Mouse (Mus musculus): ENCODE data around the gene Lcp2. TPM values are rescaled to one million over a fixed set of nuclear protein-coding genes. Genes with fewer than 3 reads are reported as not detected.
A peak's percentile ranks its signal among the peaks of the same experiment; 100 is the strongest.
"Not testable (repeated sequence)": the region's sequence is repeated elsewhere in the genome, so short reads cannot be mapped to it uniquely, and the experiment has no call there.

Lcp2 gene
- polyA plus RNA-seq, 1 experiment = 3.1 TPM

GRCm38 (mm10) chr11:34113760-34114159, 67.0 kb downstream of the Lcp2 start:
- TF ChIP-seq POLR2A (IDR thresholded peaks at IDR 0.05; ENCODE audit: low read depth, low read length) (no peak), CTCF (conservative IDR thresholded peaks at IDR 0.05; ENCODE audit: insufficient read depth, insufficient read length, low read depth, low read length) (no peak)
- 67% methylated on average over 2 of the region's 2 CpGs for WGBS
- no peak for DNase-seq
- H3K36me3 ChIP-seq (ENCODE audit: control insufficient read depth, insufficient read depth, low read length) = no peaks in the 10 kb centered on the region
- no peaks in the 10 kb centered on the region for H3K27me3 ChIP-seq (replicated peaks; ENCODE audit: control insufficient read depth, insufficient read depth, low read length)
- H3K4me1 ChIP-seq (ENCODE audit: control insufficient read depth, insufficient read depth, low read length) = no peaks in the 10 kb centered on the region
- no peak overlapping the region for H3K4me3 ChIP-seq (ENCODE audit: insufficient read depth, low read depth, low read length)
- H3K27ac ChIP-seq (ENCODE audit: insufficient read depth, low read depth, low read length) = no peak overlapping the region

GRCm38 (mm10) chr11:34116572-34117135, 69.9 kb downstream of the Lcp2 start:
- TF ChIP-seq POLR2A (IDR thresholded peaks at IDR 0.05; ENCODE audit: low read depth, low read length) = no peak
- no peak for TF ChIP-seq CTCF (conservative IDR thresholded peaks at IDR 0.05; ENCODE audit: insufficient read depth, insufficient read length, low read depth, low read length)
- 41% methylated on average over 2 of the region's 2 CpGs for WGBS
- H3K36me3 ChIP-seq (ENCODE audit: control insufficient read depth, insufficient read depth, low read length) = no peaks in the 10 kb centered on the region
- no peaks in the 10 kb centered on the region for H3K4me1 ChIP-seq (ENCODE audit: control insufficient read depth, insufficient read depth, low read length)
- no peak overlapping the region for H3K27ac ChIP-seq (ENCODE audit: insufficient read depth, low read depth, low read length)
- peak; percentile 14 for DNase-seq
- H3K27me3 ChIP-seq (replicated peaks; ENCODE audit: control insufficient read depth, insufficient read depth, low read length) = no peaks in the 10 kb centered on the region
- H3K4me3 ChIP-seq (ENCODE audit: insufficient read depth, low read depth, low read length) = no peak overlapping the region

GRCm38 (mm10) chr11:34117581-34117980, 70.9 kb downstream of the Lcp2 start:
- no peak for DNase-seq
- Histone ChIP-seq H3K36me3 (ENCODE audit: control insufficient read depth, insufficient read depth, low read length) (no peaks in the 10 kb centered on the region), H3K27me3 (replicated peaks; ENCODE audit: control insufficient read depth, insufficient read depth, low read length) (no peaks in the 10 kb centered on the region), H3K4me1 (ENCODE audit: control insufficient read depth, insufficient read depth, low read length) (no peaks in the 10 kb centered on the region), H3K27ac (ENCODE audit: insufficient read depth, low read depth, low read length) (no peak overlapping the region), H3K4me3 (ENCODE audit: insufficient read depth, low read depth, low read length) (no peak overlapping the region)
- TF ChIP-seq CTCF (conservative IDR thresholded peaks at IDR 0.05; ENCODE audit: insufficient read depth, insufficient read length, low read depth, low read length) = no peak
- WGBS = 82% methylated on average over 3 of the region's 3 CpGs

GRCm38 (mm10) chr11:34118319-34118718, 71.6 kb downstream of the Lcp2 start:
- Histone ChIP-seq H3K36me3 (ENCODE audit: control insufficient read depth, insufficient read depth, low read length) (no peaks in the 10 kb centered on the region), H3K4me1 (ENCODE audit: control insufficient read depth, insufficient read depth, low read length) (no peaks in the 10 kb centered on the region), H3K27ac (ENCODE audit: insufficient read depth, low read depth, low read length) (no peak overlapping the region), H3K27me3 (replicated peaks; ENCODE audit: control insufficient read depth, insufficient read depth, low read length) (no peaks in the 10 kb centered on the region), H3K4me3 (ENCODE audit: insufficient read depth, low read depth, low read length) (no peak overlapping the region)
- TF ChIP-seq CTCF (conservative IDR thresholded peaks at IDR 0.05; ENCODE audit: insufficient read depth, insufficient read length, low read depth, low read length) (no peak), POLR2A (IDR thresholded peaks at IDR 0.05; ENCODE audit: low read depth, low read length) (no peak)
- DNase-seq = no peak
- 50% methylated on average over 3 of the region's 3 CpGs for WGBS

- Histone ChIP-seq H3K4me3 (ENCODE audit: insufficient read depth, low read depth, low read length) (no peak overlapping the region), H3K27me3 (replicated peaks; ENCODE audit: control insufficient read depth, insufficient read depth, low read length) (no peaks in the 10 kb centered on the region), H3K27ac (ENCODE audit: insufficient read depth, low read depth, low read length) (no peak overlapping the region), H3K36me3 (ENCODE audit: control insufficient read depth, insufficient read depth, low read length) (no peaks in the 10 kb centered on the region), H3K4me1 (ENCODE audit: control insufficient read depth, insufficient read depth, low read length) (no peaks in the 10 kb centered on the region)
- peak; percentile 29 for DNase-seq
- 22% methylated on average over 2 of the region's 2 CpGs for WGBS
- TF ChIP-seq CTCF (conservative IDR thresholded peaks at IDR 0.05; ENCODE audit: insufficient read depth, insufficient read length, low read depth, low read length) (peak; percentile 47), POLR2A (IDR thresholded peaks at IDR 0.05; ENCODE audit: low read depth, low read length) (no peak)
Measured at GRCm38 (mm10) chr11:34123147-34123546, 76.4 kb downstream of the Lcp2 start.

- 21% methylated on average over 7 of the region's 7 CpGs for WGBS
- Histone ChIP-seq H3K4me3 (ENCODE audit: insufficient read depth, low read depth, low read length) (no peak overlapping the region), H3K27ac (ENCODE audit: insufficient read depth, low read depth, low read length) (no peak overlapping the region), H3K4me1 (ENCODE audit: control insufficient read depth, insufficient read depth, low read length) (no peaks in the 10 kb centered on the region), H3K27me3 (replicated peaks; ENCODE audit: control insufficient read depth, insufficient read depth, low read length) (no peaks in the 10 kb centered on the region), H3K36me3 (ENCODE audit: control insufficient read depth, insufficient read depth, low read length) (no peaks in the 10 kb centered on the region)
- TF ChIP-seq CTCF (conservative IDR thresholded peaks at IDR 0.05; ENCODE audit: insufficient read depth, insufficient read length, low read depth, low read length) = no peak
- TF ChIP-seq POLR2A (IDR thresholded peaks at IDR 0.05; ENCODE audit: low read depth, low read length) = no peak
- DNase-seq = no peak
Measured at GRCm38 (mm10) chr11:34124852-34125251, 78.1 kb downstream of the Lcp2 start.

GRCm38 (mm10) chr11:34125727-34126126, 79.0 kb downstream of the Lcp2 start:
- not testable (repeated sequence) for H3K27me3 ChIP-seq (replicated peaks; ENCODE audit: control insufficient read depth, insufficient read depth, low read length); DNase-seq; H3K4me3 ChIP-seq (ENCODE audit: insufficient read depth, low read depth, low read length); H3K4me1 ChIP-seq (ENCODE audit: control insufficient read depth, insufficient read depth, low read length); H3K36me3 ChIP-seq (ENCODE audit: control insufficient read depth, insufficient read depth, low read length); H3K27ac ChIP-seq (ENCODE audit: insufficient read depth, low read depth, low read length)
- WGBS = 71% methylated on average over 3 of the region's 3 CpGs

- H3K36me3 ChIP-seq (ENCODE audit: control insufficient read depth, insufficient read depth, low read length) = no peaks in the 10 kb centered on the region
- DNase-seq = no peak
- no peaks in the 10 kb centered on the region for H3K27me3 ChIP-seq (replicated peaks; ENCODE audit: control insufficient read depth, insufficient read depth, low read length)
- no peaks in the 10 kb centered on the region for H3K4me1 ChIP-seq (ENCODE audit: control insufficient read depth, insufficient read depth, low read length)
- WGBS = 81% methylated on average over 2 of the region's 2 CpGs
- H3K27ac ChIP-seq (ENCODE audit: insufficient read depth, low read depth, low read length) = no peak overlapping the region
- TF ChIP-seq POLR2A (IDR thresholded peaks at IDR 0.05; ENCODE audit: low read depth, low read length) = no peak
- H3K4me3 ChIP-seq (ENCODE audit: insufficient read depth, low read depth, low read length) = no peak overlapping the region
Measured at GRCm38 (mm10) chr11:34128412-34128811, 81.7 kb downstream of the Lcp2 start.
